In genomic region chr11:94979462-94980179, GRCm38 (mm10) we compare ENCODE assay signal across 9 mouse cellular contexts. TPM values are rescaled to one million over a fixed set of nuclear protein-coding genes. Genes with fewer than 3 reads are reported as not detected.
A peak's percentile ranks its signal among the peaks of the same experiment; 100 is the strongest.
DNase-seq lines count a peak whose midpoint lies in the region; ATAC-seq and TF ChIP-seq lines count a peak whose summit lies in the region.
"Had no signal": no experiment of that assay in that cellular context is flagged by ENCODE, and none has a peak within 500 bp of the region (broad histone marks: within the 10 kb centered on the region; RNA-seq: fewer than 3 reads in every experiment).

No protein-coding gene starts in this region.

- TF ChIP-seq EP300 in liver, postnatal 0 days (IDR thresholded peaks at IDR 0.05; ENCODE audit: low read depth): 0 out of 2 replicates have a peak, but pooled peaks have one; percentile 19

- peaks cover 26 to 34% of the 10 kb centered on the region in 2 experiments for H3K4me1 ChIP-seq in heart, embryonic 14.5 days (ENCODE audit: control insufficient read depth in 2 of 2, insufficient read depth in 2 of 2, low read length in 2 of 2)
- peaks cover 16% of the 10 kb centered on the region for H3K4me1 ChIP-seq in forebrain, postnatal 0 days (ENCODE audit: insufficient read depth)
- peaks cover 13% of the 10 kb centered on the region for H3K4me1 ChIP-seq in liver, postnatal 0 days (ENCODE audit: insufficient read depth)

- H3K4me2 ChIP-seq in heart, embryonic 14.5 days (ENCODE audit: low read length): peak overlapping the region; percentile 50
- peak overlapping the region; percentile 50 for H3K4me2 ChIP-seq in forebrain, postnatal 0 days (ENCODE audit: low read depth)
- H3K4me2 ChIP-seq in liver, postnatal 0 days (ENCODE audit: low read depth, low read length): peak overlapping the region; percentile 65

- peak overlapping the region; percentile 30 to 45; a peak in 3 of 4 replicates for H3K27ac ChIP-seq in heart, embryonic 14.5 days (replicated peaks in 1 of 2; ENCODE audit: control insufficient read depth in 1 of 2, insufficient read depth in 1 of 2, low read depth in 2 of 2, low read length in 2 of 2)
- H3K27ac ChIP-seq in forebrain, postnatal 0 days (ENCODE audit: low read depth, low read length): peak overlapping the region; percentile 42
- no peak overlapping the region for H3K27ac ChIP-seq in liver, postnatal 0 days (ENCODE audit: low read depth)

- WGBS in heart, embryonic 14.5 days: 75% methylated on average over 11 of the region's 11 CpGs
- 76% methylated on average over 11 of the region's 11 CpGs for WGBS in forebrain, postnatal 0 days
- 65% methylated on average over 11 of the region's 11 CpGs for WGBS in liver, postnatal 0 days (ENCODE audit: insufficient replicate concordance)

- intact Hi-C loops in heart, postnatal 36 days (cut with DNase I): loop anchor here (1.0 to 2.0 kb wide), 2 partner anchors 11 to 61 kb away; partner anchors contain the start of gene Pdk2

- H3K9ac ChIP-seq in heart, embryonic 14.5 days (ENCODE audit: low read length): peak overlapping the region; percentile 49; the same call in 1 of the 2 replicates
- peak overlapping the region; percentile 44 for H3K9ac ChIP-seq in forebrain, postnatal 0 days
- H3K9ac ChIP-seq in liver, postnatal 0 days (replicated peaks): no peak overlapping the region

- ATAC-seq in heart, embryonic 14.5 days (ENCODE audit: insufficient number of reproducible peaks, insufficient read depth, low FRiP score, low read depth): no peak
- ATAC-seq in common myeloid progenitor, adult 5-6 weeks (replicated peaks; ENCODE audit: low read depth, poor library complexity, severe bottlenecking): peak; percentile 28; the same call in 1 of the 2 replicates
- no peak for ATAC-seq in forebrain, postnatal 0 days
- ATAC-seq in liver, postnatal 0 days: peak; percentile 47

- no peaks in the 10 kb centered on the region for H3K27me3 ChIP-seq in heart, embryonic 14.5 days (ENCODE audit: control insufficient read depth, insufficient read depth, low read length)
- H3K27me3 ChIP-seq in forebrain, postnatal 0 days (ENCODE audit: insufficient read depth, low read length): no peaks in the 10 kb centered on the region
- H3K27me3 ChIP-seq in liver, postnatal 0 days (ENCODE audit: insufficient read depth, low read length): no peaks in the 10 kb centered on the region

- H3K36me3 ChIP-seq in heart, embryonic 14.5 days (ENCODE audit: control insufficient read depth, insufficient read depth, low read length): no peaks in the 10 kb centered on the region
- H3K36me3 ChIP-seq in forebrain, postnatal 0 days (ENCODE audit: insufficient read depth): no peaks in the 10 kb centered on the region
- H3K36me3 ChIP-seq in liver, postnatal 0 days (replicated peaks; ENCODE audit: insufficient read depth, low read length): no peaks in the 10 kb centered on the region

- no peaks in the 10 kb centered on the region for H3K9me3 ChIP-seq in heart, embryonic 14.5 days (ENCODE audit: control insufficient read depth, low read length)
- no peaks in the 10 kb centered on the region for H3K9me3 ChIP-seq in forebrain, postnatal 0 days (ENCODE audit: low read length)
- no peaks in the 10 kb centered on the region for H3K9me3 ChIP-seq in liver, postnatal 0 days (ENCODE audit: low read length)

- H3K4me3 ChIP-seq in heart, embryonic 14.5 days (ENCODE audit: control insufficient read depth in 1 of 2, insufficient read depth in 1 of 2, low read depth in 1 of 2, low read length in 2 of 2): 0 out of 4 replicates have a peak overlapping the region, but pooled peaks of 1 of the 2 experiments have one; percentile 15
- peak overlapping the region; percentile 31 for H3K4me3 ChIP-seq in forebrain, postnatal 0 days (ENCODE audit: low read depth, low read length)
- peak overlapping the region; percentile 26; the same call in 1 of the 2 replicates for H3K4me3 ChIP-seq in liver, postnatal 0 days (ENCODE audit: low read depth, low read length)

- no peak for DNase-seq in heart, postnatal 36 days
- DNase-seq in forebrain, postnatal 0 days: no peak
- no peak for DNase-seq in liver, postnatal 0 days
- DNase-seq in frontal cortex, postnatal 10 days (ENCODE audit: low spot score in 2 of 2): no peak
- no peak for DNase-seq in adrenal gland, postnatal 36 days
- DNase-seq in layer of hippocampus, postnatal 10 days (ENCODE audit: low spot score in 2 of 2): no peak

- TF ChIP-seq CTCF in forebrain, postnatal 0 days (IDR thresholded peaks at IDR 0.05; ENCODE audit: low read depth): no peak
- TF ChIP-seq CTCF in liver, postnatal 0 days (IDR thresholded peaks at IDR 0.05; ENCODE audit: low read depth): no peak

RNA-seq across cellular contexts. Expression of gene Sgca, which starts 3.5 kb away (rescaled TPM):
- 34.6 and 36.7 TPM in 2 replicates for polyA plus RNA-seq in heart, embryonic 14.5 days (2014; fragmentation: Nextera tagmentation; extraction: Ambion mirVana)
- total RNA-seq in heart, postnatal 36 days (2021): 100 to 1,000 TPM; 185 to 189 TPM
- not detected in 2 replicates for total RNA-seq in common myeloid progenitor, adult 5-6 weeks (2017)
- total RNA-seq in forebrain, postnatal 0 days (2014; rRNA removed): 0.15 TPM in 1 of 2 replicates, not detected in the other
- polyA plus RNA-seq in forebrain, postnatal 0 days (2015; fragmentation: Nextera tagmentation; extraction: Ambion mirVana): 0.09 and 0.13 TPM in 2 replicates
- 0.13 and 0.96 TPM in 2 replicates for polyA plus RNA-seq in liver, postnatal 0 days (2015; fragmentation: Nextera tagmentation; extraction: Ambion mirVana)
- total RNA-seq in adrenal gland, postnatal 36 days (2021): not detected
- under 1 TPM; 0.66 to 0.78 TPM for total RNA-seq in layer of hippocampus, postnatal 10 days (2021)

RNA-seq across cellular contexts. Expression of gene Ppp1r9b, which starts 11.2 kb away (rescaled TPM):
- polyA plus RNA-seq in heart, embryonic 14.5 days (2014; fragmentation: Nextera tagmentation; extraction: Ambion mirVana): 8.1 and 8.6 TPM in 2 replicates
- 10 to 100 TPM; 46.3 to 50.8 TPM for total RNA-seq in heart, postnatal 36 days (2021)
- total RNA-seq in common myeloid progenitor, adult 5-6 weeks (2017): 145 and 164 TPM in 2 replicates
- 184 and 202 TPM in 2 replicates for total RNA-seq in forebrain, postnatal 0 days (2014; rRNA removed)
- 22.3 and 24.9 TPM in 2 replicates for polyA plus RNA-seq in forebrain, postnatal 0 days (2015; fragmentation: Nextera tagmentation; extraction: Ambion mirVana)
- 5.7 and 6.1 TPM in 2 replicates for polyA plus RNA-seq in liver, postnatal 0 days (2015; fragmentation: Nextera tagmentation; extraction: Ambion mirVana)
- total RNA-seq in adrenal gland, postnatal 36 days (2021): 100 to 1,000 TPM; 119 to 120 TPM
- total RNA-seq in layer of hippocampus, postnatal 10 days (2021): 100 to 1,000 TPM; 501 TPM

RNA-seq across cellular contexts. Expression of gene Hils1, which starts 12.2 kb away (rescaled TPM):
- 0.24 TPM in 2 replicates for polyA plus RNA-seq in heart, embryonic 14.5 days (2014; fragmentation: Nextera tagmentation; extraction: Ambion mirVana)
- not detected for total RNA-seq in heart, postnatal 36 days (2021)
- total RNA-seq in common myeloid progenitor, adult 5-6 weeks (2017): not detected in 2 replicates
- total RNA-seq in forebrain, postnatal 0 days (2014; rRNA removed): not detected in 2 replicates
- not detected in 2 replicates for polyA plus RNA-seq in forebrain, postnatal 0 days (2015; fragmentation: Nextera tagmentation; extraction: Ambion mirVana)
- not detected in 2 replicates for polyA plus RNA-seq in liver, postnatal 0 days (2015; fragmentation: Nextera tagmentation; extraction: Ambion mirVana)
- not detected for total RNA-seq in adrenal gland, postnatal 36 days (2021)
- total RNA-seq in layer of hippocampus, postnatal 10 days (2021): not detected
- polyA plus RNA-seq: large intestine, adult 2 months had no signal

RNA-seq across cellular contexts. Expression of gene Samd14, which starts 30.1 kb away (rescaled TPM):
- polyA plus RNA-seq in heart, embryonic 14.5 days (2014; fragmentation: Nextera tagmentation; extraction: Ambion mirVana): 8.5 and 10.1 TPM in 2 replicates
- 1 to 10 TPM; 1.2 to 1.3 TPM for total RNA-seq in heart, postnatal 36 days (2021)
- 15.5 and 16.6 TPM in 2 replicates for total RNA-seq in common myeloid progenitor, adult 5-6 weeks (2017)
- total RNA-seq in forebrain, postnatal 0 days (2014; rRNA removed): 145 and 150 TPM in 2 replicates
- polyA plus RNA-seq in forebrain, postnatal 0 days (2015; fragmentation: Nextera tagmentation; extraction: Ambion mirVana): 113 and 130 TPM in 2 replicates
- 14.5 and 16.1 TPM in 2 replicates for polyA plus RNA-seq in liver, postnatal 0 days (2015; fragmentation: Nextera tagmentation; extraction: Ambion mirVana)
- total RNA-seq in adrenal gland, postnatal 36 days (2021): 1 to 10 TPM; 3.2 to 3.4 TPM
- total RNA-seq in layer of hippocampus, postnatal 10 days (2021): 100 to 1,000 TPM; 107 TPM

RNA-seq across cellular contexts. Expression of gene Col1a1, which starts 43.6 kb away (rescaled TPM):
- 447 and 511 TPM in 2 replicates for polyA plus RNA-seq in heart, embryonic 14.5 days (2014; fragmentation: Nextera tagmentation; extraction: Ambion mirVana)
- total RNA-seq in heart, postnatal 36 days (2021): 100 to 1,000 TPM; 144 to 156 TPM
- not detected in 2 replicates for total RNA-seq in common myeloid progenitor, adult 5-6 weeks (2017)
- 26.5 and 177 TPM in 2 replicates for total RNA-seq in forebrain, postnatal 0 days (2014; rRNA removed)
- polyA plus RNA-seq in forebrain, postnatal 0 days (2015; fragmentation: Nextera tagmentation; extraction: Ambion mirVana): 33.2 and 43.3 TPM in 2 replicates
- polyA plus RNA-seq in liver, postnatal 0 days (2015; fragmentation: Nextera tagmentation; extraction: Ambion mirVana): 29.8 and 37.8 TPM in 2 replicates
- 100 to 1,000 TPM; 111 to 222 TPM for total RNA-seq in adrenal gland, postnatal 36 days (2021)
- total RNA-seq in layer of hippocampus, postnatal 10 days (2021): 10 to 100 TPM; 60.6 to 66.1 TPM

Comparison
In these comparisons a context has a peak if more than half of its experiments do, and no peak if none do; other contexts are left out.
1. ATAC-seq: peak in common myeloid progenitor, adult 5-6 weeks (single experiment) and liver, postnatal 0 days (single experiment); none in heart, embryonic 14.5 days (single experiment) and forebrain, postnatal 0 days (single experiment).
2. RNA of gene Sgca, which starts 3.5 kb away (total RNA-seq): 185 to 189 TPM in heart, postnatal 36 days; 0.66 to 0.78 TPM in layer of hippocampus, postnatal 10 days, not detected in adrenal gland, postnatal 36 days, not detected in common myeloid progenitor, adult 5-6 weeks and 0.15 TPM in forebrain, postnatal 0 days; every median in the first group is over 100 times any median in the second.
3. Peak in every context shown above with its lines, with median percentiles within 50 percentile points of each other: H3K4me2 ChIP-seq.